Mouse (Mus musculus): ENCODE measurements at regions not wholly inside any gene's neighbourhood (a gene's known extent, or its start where the extent isn't known, plus 50 kb on each side); places are given as distances from the start of the nearest gene placed in this dataset.

DNA sequence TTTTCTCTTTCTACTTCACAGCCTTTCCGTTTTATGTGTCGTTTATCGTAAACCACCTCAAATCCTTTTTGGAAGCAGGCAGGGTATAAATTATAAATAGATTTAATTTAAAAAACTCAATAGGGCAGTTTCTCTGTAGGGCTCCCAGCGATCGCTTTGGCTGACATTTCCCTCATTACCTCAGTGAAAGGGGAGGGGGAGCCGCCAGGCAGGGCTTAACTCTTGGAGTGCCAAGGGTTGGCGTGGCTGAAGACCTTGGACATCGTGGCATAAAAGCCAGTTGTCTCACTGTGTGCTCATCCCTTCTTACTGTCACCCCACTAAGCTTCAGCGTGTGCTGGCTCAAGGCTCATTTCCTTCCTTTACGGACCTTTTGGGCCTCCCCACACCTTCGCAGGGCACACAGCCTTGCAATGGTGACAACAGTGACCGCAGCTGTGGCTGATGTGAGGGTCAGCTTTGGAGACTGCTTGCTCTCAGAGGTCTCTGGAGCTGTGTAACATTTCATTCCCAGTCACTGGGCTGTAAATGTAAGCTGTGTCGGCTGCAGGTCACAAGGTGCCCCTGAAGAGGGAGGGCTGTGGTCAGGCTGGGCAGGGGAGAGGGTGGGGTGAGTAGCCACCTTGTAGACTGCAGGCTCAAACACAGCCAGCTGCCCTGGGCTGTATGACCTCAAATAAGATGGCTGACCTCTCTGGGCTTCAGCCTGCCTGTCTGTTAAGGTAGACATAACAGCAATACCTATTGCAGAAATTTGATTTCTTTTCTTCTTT lies 81.6 kb upstream of the Stx16 start:
- peaks cover 35% of the 10 kb centered on the region for H3K4me1 ChIP-seq
- H3K4me2 ChIP-seq = no peak overlapping the region
- no peak overlapping the region for H3K9ac ChIP-seq
- no peaks in the 10 kb centered on the region for H3K27me3 ChIP-seq (replicated peaks)
- no peak for ATAC-seq (ENCODE audit: extremely low read depth, insufficient number of reproducible peaks, low FRiP score, low TSS enrichment)
- no peak overlapping the region for H3K4me3 ChIP-seq
- no peaks in the 10 kb centered on the region for H3K36me3 ChIP-seq
- H3K27ac ChIP-seq (replicated peaks) = no peak overlapping the region
- no peaks in the 10 kb centered on the region for H3K9me3 ChIP-seq
- WGBS = 51% methylated on average over 13 of the region's 13 CpGs

DNA sequence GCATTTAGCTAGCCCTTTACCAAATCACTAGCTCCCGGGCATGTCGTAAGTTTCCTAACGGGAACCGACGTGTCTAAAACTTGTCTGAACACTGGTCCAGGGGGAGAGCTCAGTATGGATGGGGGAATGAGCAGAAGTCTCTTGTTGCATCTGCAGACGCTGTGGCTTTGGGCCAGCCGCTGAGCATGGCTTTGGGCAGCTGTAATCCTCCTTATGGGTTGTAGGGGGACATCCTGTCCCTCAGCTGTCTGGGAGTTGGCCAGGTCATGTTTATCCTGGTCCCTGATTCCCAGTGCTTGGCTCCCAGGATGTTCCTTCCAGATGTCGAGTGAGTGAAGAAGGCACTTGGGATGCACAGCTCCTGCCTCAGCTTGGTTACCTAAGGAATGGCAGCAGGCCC lies 71.4 kb upstream of the Stx16 start:
- WGBS = 77% methylated on average over 8 of the region's 8 CpGs

DNA sequence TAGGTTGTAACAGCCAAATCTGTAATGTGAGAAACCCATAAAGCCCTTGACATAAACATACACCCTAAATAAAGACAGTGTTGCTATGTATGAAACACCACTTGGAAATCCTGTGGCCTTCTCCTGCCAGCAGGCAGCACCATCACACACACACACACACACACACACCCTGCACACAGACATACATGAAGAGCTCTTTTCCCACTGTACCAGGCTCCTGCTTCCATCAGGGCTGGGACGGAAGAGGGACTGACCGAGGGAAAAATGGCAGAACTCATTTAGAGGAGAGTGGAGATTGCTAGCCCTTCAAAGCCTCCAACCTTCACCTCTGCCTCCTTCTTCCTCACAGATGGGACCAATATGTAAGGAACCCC lies 68.1 kb upstream of the Stx16 start:
- WGBS = 62% methylated on average over 2 of the region's 2 CpGs
- 0 out of 2 replicates have a peak overlapping the region, but pooled peaks have one; percentile 37 for H3K27ac ChIP-seq (replicated peaks)
- no peak for ATAC-seq (ENCODE audit: extremely low read depth, insufficient number of reproducible peaks, low FRiP score, low TSS enrichment)

More for the DNA sequence above, 71.4 kb upstream of the Stx16 start:
- no peak overlapping the region for H3K4me2 ChIP-seq
- peaks cover 10% of the 10 kb centered on the region for H3K4me1 ChIP-seq
- H3K36me3 ChIP-seq = no peaks in the 10 kb centered on the region
- no peaks in the 10 kb centered on the region for H3K27me3 ChIP-seq (replicated peaks)
- H3K4me3 ChIP-seq = no peak overlapping the region
- no peak overlapping the region for H3K9ac ChIP-seq
- ATAC-seq (ENCODE audit: extremely low read depth, insufficient number of reproducible peaks, low FRiP score, low TSS enrichment) = no peak
- H3K9me3 ChIP-seq = peaks cover 23% of the 10 kb centered on the region; the same call in 1 of the 2 replicates
- H3K27ac ChIP-seq (replicated peaks) = no peak overlapping the region

DNA sequence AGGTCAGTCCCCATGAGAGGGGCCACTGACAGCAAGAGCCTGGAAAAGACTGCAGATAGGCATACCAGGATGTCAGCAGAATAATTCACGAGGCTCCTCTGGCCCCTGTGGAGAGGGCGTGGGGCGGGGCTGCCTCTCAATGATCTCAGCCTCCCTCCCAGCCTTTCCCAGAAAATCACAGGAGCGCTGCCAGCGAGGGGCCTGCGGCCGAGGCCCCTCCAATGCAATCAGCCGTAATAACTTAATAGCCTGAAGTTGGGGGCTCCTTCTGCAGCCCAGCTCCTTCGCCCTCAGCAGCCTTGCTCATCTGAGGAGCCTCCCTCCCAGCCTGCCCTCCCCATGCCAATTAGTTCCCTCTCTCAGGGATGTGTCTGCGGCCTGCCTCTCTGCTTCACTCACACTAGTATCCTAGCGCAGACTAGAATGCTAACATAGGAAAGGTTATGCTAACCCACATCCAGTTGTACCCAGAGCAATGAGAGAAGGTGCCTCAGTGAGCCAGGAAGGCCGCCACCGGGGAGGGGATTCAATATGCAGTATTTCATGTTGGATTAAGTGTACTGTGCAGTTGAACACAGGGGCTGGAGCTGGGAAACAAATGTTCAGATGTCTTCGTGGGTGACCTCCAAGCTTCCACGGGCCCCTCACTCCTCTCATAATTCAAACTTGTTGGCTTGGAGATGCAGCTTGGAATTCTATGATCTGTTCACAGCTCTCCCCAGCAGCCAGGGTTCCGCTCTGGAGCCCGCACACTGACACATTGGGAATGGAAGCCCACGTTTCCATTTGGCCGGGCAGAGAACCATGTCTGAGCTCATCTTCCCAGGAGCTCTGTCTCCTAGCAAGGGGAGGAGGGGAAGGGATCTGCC lies 67.5 kb upstream of the Stx16 start:
- Histone ChIP-seq H3K27me3 (replicated peaks) (no peaks in the 10 kb centered on the region), H3K4me3 (no peak overlapping the region), H3K27ac (replicated peaks) (peak overlapping the region; percentile 50; the same call in 1 of the 2 replicates), H3K4me2 (0 out of 2 replicates have a peak overlapping the region, but pooled peaks have one; percentile 5), H3K9me3 (peaks cover 15% of the 10 kb centered on the region; the same call in 1 of the 2 replicates), H3K4me1 (peaks cover 21% of the 10 kb centered on the region), H3K36me3 (no peaks in the 10 kb centered on the region), H3K9ac (peak overlapping the region; percentile 19; the same call in 1 of the 2 replicates)
- 47% methylated on average over 19 of the region's 19 CpGs for WGBS
- no peak for ATAC-seq (ENCODE audit: extremely low read depth, insufficient number of reproducible peaks, low FRiP score, low TSS enrichment)

More for the DNA sequence above, 68.1 kb upstream of the Stx16 start:
- peaks cover 21% of the 10 kb centered on the region; the same call in 1 of the 2 replicates for H3K9me3 ChIP-seq
- peak overlapping the region; percentile 19; the same call in 1 of the 2 replicates for H3K9ac ChIP-seq
- peaks cover 21% of the 10 kb centered on the region for H3K4me1 ChIP-seq
- H3K4me2 ChIP-seq = 0 out of 2 replicates have a peak overlapping the region, but pooled peaks have one; percentile 5
- no peaks in the 10 kb centered on the region for H3K36me3 ChIP-seq
- no peak overlapping the region for H3K4me3 ChIP-seq
- no peaks in the 10 kb centered on the region for H3K27me3 ChIP-seq (replicated peaks)

DNA sequence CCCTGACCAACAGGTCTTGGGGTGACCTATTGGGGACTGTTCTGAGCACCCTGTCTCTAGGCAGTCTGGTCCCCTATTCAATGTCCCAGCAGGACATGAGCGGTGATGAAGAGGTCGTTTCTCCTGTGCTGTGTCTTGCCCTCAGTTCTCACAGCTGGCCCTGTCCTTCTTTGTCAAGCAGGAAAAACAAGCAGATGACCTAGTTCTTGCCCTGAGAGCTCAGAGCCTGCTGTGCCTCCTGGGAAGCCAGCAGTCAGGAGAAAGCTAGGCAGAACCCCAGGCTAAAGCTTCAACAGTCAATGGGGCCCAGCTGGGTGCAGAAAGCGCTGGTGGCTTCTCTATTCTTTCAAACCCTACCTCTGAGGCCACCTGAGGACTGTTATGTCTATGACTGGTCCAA lies 66.1 kb upstream of the Stx16 start:
- 0 out of 2 replicates have a peak, but pooled peaks cover under 1% of the 10 kb centered on the region for H3K9me3 ChIP-seq
- H3K27me3 ChIP-seq (replicated peaks) = no peaks in the 10 kb centered on the region
- H3K36me3 ChIP-seq = no peaks in the 10 kb centered on the region
- no peak overlapping the region for H3K9ac ChIP-seq
- WGBS = 56% methylated on average over 3 of the region's 3 CpGs
- H3K4me1 ChIP-seq = peaks cover 21% of the 10 kb centered on the region
- H3K4me3 ChIP-seq = no peak overlapping the region
- no peak for ATAC-seq (ENCODE audit: extremely low read depth, insufficient number of reproducible peaks, low FRiP score, low TSS enrichment)
- no peak overlapping the region for H3K27ac ChIP-seq (replicated peaks)
- H3K4me2 ChIP-seq = no peak overlapping the region

DNA sequence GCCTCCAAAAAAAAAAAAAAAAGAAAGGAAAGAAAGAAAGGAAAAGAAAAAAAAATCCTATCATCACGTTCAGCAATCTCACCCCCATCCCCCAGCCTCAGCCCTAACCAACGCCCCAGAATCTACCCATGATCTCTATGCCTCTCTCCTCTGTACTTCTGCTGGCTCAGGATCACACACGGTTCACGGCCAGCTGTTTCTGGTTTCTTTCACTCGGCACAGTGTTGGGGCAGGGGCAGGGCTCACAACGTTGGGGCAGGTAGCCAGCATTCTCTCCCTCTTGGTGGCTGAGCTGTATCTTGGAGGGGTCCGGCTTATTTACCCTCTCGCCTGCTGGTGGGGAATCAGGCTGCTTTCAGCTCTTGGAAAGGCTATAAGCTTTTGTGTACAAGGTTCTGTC lies 64.7 kb upstream of the Stx16 start:
- H3K4me3 ChIP-seq = no peak overlapping the region
- WGBS = 22% methylated on average over 8 of the region's 8 CpGs
- no peaks in the 10 kb centered on the region for H3K27me3 ChIP-seq (replicated peaks)
- peak overlapping the region; percentile 49 for H3K4me2 ChIP-seq
- no peaks in the 10 kb centered on the region for H3K9me3 ChIP-seq
- no peak overlapping the region for H3K9ac ChIP-seq
- ATAC-seq (ENCODE audit: extremely low read depth, insufficient number of reproducible peaks, low FRiP score, low TSS enrichment) = peak; percentile 27; the same call in 1 of the 2 replicates
- H3K36me3 ChIP-seq = no peaks in the 10 kb centered on the region
- no peak overlapping the region for H3K27ac ChIP-seq (replicated peaks)
- H3K4me1 ChIP-seq = peaks cover 21% of the 10 kb centered on the region

DNA sequence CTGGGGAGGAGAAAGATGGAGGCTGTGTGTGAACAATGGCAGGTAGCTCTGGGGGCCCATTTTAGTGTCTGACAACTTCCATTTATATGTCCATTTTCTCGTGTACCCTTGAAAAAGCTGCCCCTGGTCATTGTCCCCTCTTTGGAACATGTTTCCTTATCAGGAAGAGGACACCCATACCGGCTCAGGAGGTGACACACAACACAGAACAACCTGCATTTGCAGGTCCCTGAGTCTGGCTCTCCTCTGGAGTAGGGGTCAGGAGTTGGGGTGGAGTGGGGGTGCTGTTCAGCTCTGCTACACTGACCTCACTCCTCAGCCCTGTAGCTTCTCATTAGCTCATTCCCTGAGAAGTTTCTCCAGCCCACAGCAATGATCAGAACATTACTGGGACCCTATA lies 61.7 kb upstream of the Stx16 start:
- 44% methylated on average over 2 of the region's 2 CpGs for WGBS
- Histone ChIP-seq H3K27ac (replicated peaks) (no peak overlapping the region), H3K4me3 (no peak overlapping the region), H3K4me1 (peaks cover 11% of the 10 kb centered on the region), H3K9ac (no peak overlapping the region), H3K36me3 (no peaks in the 10 kb centered on the region), H3K27me3 (replicated peaks) (no peaks in the 10 kb centered on the region), H3K9me3 (no peaks in the 10 kb centered on the region), H3K4me2 (no peak overlapping the region)
- no peak for ATAC-seq (ENCODE audit: extremely low read depth, insufficient number of reproducible peaks, low FRiP score, low TSS enrichment)

DNA sequence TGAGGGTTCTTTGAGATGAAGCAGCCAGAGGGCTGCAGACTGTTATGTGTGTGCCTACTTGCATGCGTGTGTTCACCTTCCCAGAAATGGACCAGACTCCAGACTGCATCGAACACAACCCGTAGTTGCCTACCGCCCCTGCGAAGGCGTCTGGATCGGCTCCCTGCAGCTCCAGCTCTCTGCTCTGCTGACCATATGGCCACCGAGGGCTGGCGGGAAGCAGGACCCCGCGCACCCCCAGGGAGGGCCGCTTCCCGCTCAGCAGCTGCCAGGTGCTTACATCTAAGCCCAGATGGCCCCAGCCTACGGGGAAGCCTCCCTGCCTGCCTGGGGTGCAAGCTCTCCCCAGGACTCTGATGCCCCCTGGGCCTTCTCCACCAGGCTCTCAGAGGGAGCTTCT lies 60.8 kb upstream of the Stx16 start:
- Histone ChIP-seq H3K4me2 (no peak overlapping the region), H3K4me3 (no peak overlapping the region), H3K9me3 (no peaks in the 10 kb centered on the region), H3K27me3 (replicated peaks) (no peaks in the 10 kb centered on the region), H3K27ac (replicated peaks) (no peak overlapping the region), H3K4me1 (peaks cover 11% of the 10 kb centered on the region), H3K9ac (no peak overlapping the region), H3K36me3 (no peaks in the 10 kb centered on the region)
- ATAC-seq (ENCODE audit: extremely low read depth, insufficient number of reproducible peaks, low FRiP score, low TSS enrichment) = no peak
- 36% methylated on average over 14 of the region's 14 CpGs for WGBS

DNA sequence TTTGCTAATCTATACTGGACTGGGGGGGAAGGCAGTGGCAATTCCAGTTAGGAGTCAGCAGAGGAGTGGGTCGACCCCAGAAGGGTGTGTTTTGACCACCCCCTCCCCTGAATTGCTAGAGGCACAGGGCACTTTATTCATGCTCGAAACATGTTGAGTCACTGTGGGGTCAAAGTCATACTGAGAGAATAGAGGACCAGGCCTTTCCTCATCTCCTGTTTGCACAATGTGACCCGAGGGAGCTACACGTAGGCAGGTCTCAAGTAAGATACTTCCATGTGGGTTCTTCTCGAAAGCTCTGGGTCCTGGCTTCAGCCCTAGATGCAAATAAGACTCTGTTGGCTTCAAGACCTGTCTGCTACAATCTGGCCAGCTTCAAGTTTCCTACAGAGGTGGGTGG lies 60.0 kb upstream of the Stx16 start:
- no peak overlapping the region for H3K4me2 ChIP-seq
- H3K4me3 ChIP-seq = no peak overlapping the region
- H3K9me3 ChIP-seq = no peaks in the 10 kb centered on the region
- H3K36me3 ChIP-seq = no peaks in the 10 kb centered on the region
- peaks cover 7% of the 10 kb centered on the region for H3K4me1 ChIP-seq
- no peak overlapping the region for H3K27ac ChIP-seq (replicated peaks)
- WGBS = 75% methylated on average over 5 of the region's 5 CpGs
- no peak overlapping the region for H3K9ac ChIP-seq
- H3K27me3 ChIP-seq (replicated peaks) = no peaks in the 10 kb centered on the region
- no peak for ATAC-seq (ENCODE audit: extremely low read depth, insufficient number of reproducible peaks, low FRiP score, low TSS enrichment)

DNA sequence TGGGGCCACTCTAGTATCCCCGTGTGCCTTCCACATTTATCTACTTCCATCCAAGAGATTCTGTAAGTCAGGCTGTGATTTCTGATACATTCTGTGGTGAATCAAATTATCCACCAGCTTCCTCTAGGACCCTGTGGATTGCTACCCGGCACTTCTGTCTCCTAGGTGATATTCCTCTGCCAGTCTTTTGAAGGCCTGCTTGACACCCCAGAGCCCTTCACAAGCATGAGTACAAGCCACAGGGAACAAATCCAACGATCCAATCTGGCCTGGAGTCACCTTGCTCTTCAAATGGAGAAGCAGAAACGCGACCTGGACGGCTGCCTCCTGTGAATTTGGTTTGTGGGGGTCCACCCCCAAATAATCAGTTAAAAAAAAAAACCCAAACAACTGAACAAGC lies 59.1 kb upstream of the Stx16 start:
- 69% methylated on average over 6 of the region's 6 CpGs for WGBS
- Histone ChIP-seq H3K27me3 (replicated peaks) (no peaks in the 10 kb centered on the region), H3K9ac (no peak overlapping the region), H3K27ac (replicated peaks) (no peak overlapping the region), H3K4me1 (peaks cover 3% of the 10 kb centered on the region), H3K9me3 (no peaks in the 10 kb centered on the region), H3K4me2 (no peak overlapping the region), H3K36me3 (no peaks in the 10 kb centered on the region), H3K4me3 (no peak overlapping the region)
- ATAC-seq (ENCODE audit: extremely low read depth, insufficient number of reproducible peaks, low FRiP score, low TSS enrichment) = no peak

DNA sequence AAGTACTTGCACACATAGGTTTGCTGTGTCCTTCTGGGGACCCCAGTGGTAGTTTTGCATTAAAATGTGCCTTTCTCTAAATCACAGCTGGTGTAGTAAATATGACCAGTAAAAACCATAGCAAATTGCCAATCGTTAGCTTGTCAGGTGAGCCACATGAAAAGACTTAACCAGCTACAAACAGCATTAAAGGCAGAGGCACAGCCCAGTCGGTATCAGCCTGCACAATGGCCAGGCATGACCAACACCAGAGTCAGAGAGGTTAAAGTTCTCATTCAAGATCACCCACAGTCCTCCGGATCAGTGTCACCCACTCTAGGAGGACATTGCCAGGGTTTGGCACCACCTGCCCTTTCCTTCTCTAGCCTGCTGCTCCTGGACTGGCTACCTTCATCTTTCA lies 58.5 kb upstream of the Stx16 start:
- 53% methylated on average over 3 of the region's 3 CpGs for WGBS
- H3K4me3 ChIP-seq = no peak overlapping the region
- no peak overlapping the region for H3K27ac ChIP-seq (replicated peaks)
- no peak overlapping the region for H3K9ac ChIP-seq
- no peak overlapping the region for H3K4me2 ChIP-seq
- H3K4me1 ChIP-seq = peaks cover 8% of the 10 kb centered on the region
- no peaks in the 10 kb centered on the region for H3K27me3 ChIP-seq (replicated peaks)
- H3K36me3 ChIP-seq = no peaks in the 10 kb centered on the region
- no peaks in the 10 kb centered on the region for H3K9me3 ChIP-seq
- ATAC-seq (ENCODE audit: extremely low read depth, insufficient number of reproducible peaks, low FRiP score, low TSS enrichment) = no peak

Measured in heart, embryonic 13.5 days (tissue).